Mouse (Mus musculus): ENCODE data around the gene Dtx2. TPM values are rescaled to one million over a fixed set of nuclear protein-coding genes. Genes with fewer than 3 reads are reported as not detected.

Gene Dtx2
- polyA plus RNA-seq, 1 experiment from 2014 or later: 25.6 TPM

GRCm38 (mm10) chr5:136077001-136077550, 82.5 kb downstream of the Dtx2 start:
- Histone ChIP-seq H3K27me3 (no peaks in the 10 kb centered on the region), H3K9me3 (no peaks in the 10 kb centered on the region), H3K36me3 (no peaks in the 10 kb centered on the region), H3K4me3 (no peak overlapping the region), H3K27ac (replicated peaks) (no peak overlapping the region), H3K4me1 (replicated peaks) (peaks cover 13% of the 10 kb centered on the region), H3K4me2 (no peak overlapping the region), H3K9ac (no peak overlapping the region)
- ATAC-seq (ENCODE audit: low read depth): no peak
- 88% methylated on average over 9 of the region's 9 CpGs for WGBS

- no peaks in the 10 kb centered on the region for H3K27me3 ChIP-seq
- no peak overlapping the region for H3K4me3 ChIP-seq
- H3K27ac ChIP-seq (replicated peaks): no peak overlapping the region
- WGBS: 88% methylated on average over 5 of the region's 5 CpGs
- peaks cover 10% of the 10 kb centered on the region for H3K4me1 ChIP-seq (replicated peaks)
- H3K4me2 ChIP-seq: no peak overlapping the region
- no peaks in the 10 kb centered on the region for H3K36me3 ChIP-seq
- no peak for ATAC-seq (ENCODE audit: low read depth)
- no peaks in the 10 kb centered on the region for H3K9me3 ChIP-seq
- H3K9ac ChIP-seq: no peak overlapping the region
These were observed 83.5 kb downstream of the Dtx2 start for GRCm38 (mm10) chr5:136078136-136078535.

GRCm38 (mm10) chr5:136082345-136082744, 87.7 kb downstream of the Dtx2 start:
- WGBS: 82% methylated on average over 4 of the region's 4 CpGs

More at GRCm38 (mm10) chr5:136082345-136082744, 87.7 kb downstream of the Dtx2 start:
- no peaks in the 10 kb centered on the region for H3K36me3 ChIP-seq
- ATAC-seq (ENCODE audit: low read depth): no peak
- peaks cover 30% of the 10 kb centered on the region for H3K4me1 ChIP-seq (replicated peaks)
- H3K27ac ChIP-seq (replicated peaks): no peak overlapping the region
- H3K4me2 ChIP-seq: no peak overlapping the region
- H3K4me3 ChIP-seq: no peak overlapping the region
- H3K27me3 ChIP-seq: peaks cover 7% of the 10 kb centered on the region; the same call in 1 of the 2 replicates
- H3K9ac ChIP-seq: no peak overlapping the region
- no peaks in the 10 kb centered on the region for H3K9me3 ChIP-seq

Other genes starting within 250 kb of the Dtx2 start
- 0.68 TPM in 1 of 2 replicates, not detected in the other for gene Styxl1, start 216.4 kb upstream of the Dtx2 start, polyA plus RNA-seq (2015; fragmentation: Nextera tagmentation; extraction: Ambion mirVana)
- gene Mdh2, start 216.3 kb upstream of the Dtx2 start, polyA plus RNA-seq (2015; fragmentation: Nextera tagmentation; extraction: Ambion mirVana): 607 and 633 TPM in 2 replicates
- 77.2 and 85.9 TPM in 2 replicates for gene Srrm3, start 187.9 kb upstream of the Dtx2 start, polyA plus RNA-seq (2015; fragmentation: Nextera tagmentation; extraction: Ambion mirVana)
- 15.8 and 19.3 TPM in 2 replicates for gene Hspb1, start 106.9 kb upstream of the Dtx2 start, polyA plus RNA-seq (2015; fragmentation: Nextera tagmentation; extraction: Ambion mirVana)
- 665 and 740 TPM in 2 replicates for gene Ywhag, start 60.2 kb upstream of the Dtx2 start, polyA plus RNA-seq (2015; fragmentation: Nextera tagmentation; extraction: Ambion mirVana)
- 0.79 and 1.9 TPM in 2 replicates for gene Ssc4d, start 20.3 kb upstream of the Dtx2 start, polyA plus RNA-seq (2015; fragmentation: Nextera tagmentation; extraction: Ambion mirVana)
- gene Zp3, start 14.7 kb upstream of the Dtx2 start, polyA plus RNA-seq (2015; fragmentation: Nextera tagmentation; extraction: Ambion mirVana): 0.14 TPM in 1 of 2 replicates, not detected in the other
- gene Upk3b, start 43.7 kb downstream of the Dtx2 start, polyA plus RNA-seq (2015; fragmentation: Nextera tagmentation; extraction: Ambion mirVana): 0.14 and 0.20 TPM in 2 replicates
- gene Upk3bl, start 59.7 kb downstream of the Dtx2 start, polyA plus RNA-seq (2015; fragmentation: Nextera tagmentation; extraction: Ambion mirVana): 0.63 TPM in 1 of 2 replicates, not detected in the other
- gene Rasa4, start 89.1 kb downstream of the Dtx2 start, polyA plus RNA-seq (2015; fragmentation: Nextera tagmentation; extraction: Ambion mirVana): 19.7 and 19.9 TPM in 2 replicates
- gene Polr2j, start 121.8 kb downstream of the Dtx2 start, polyA plus RNA-seq (2015; fragmentation: Nextera tagmentation; extraction: Ambion mirVana): 210 and 232 TPM in 2 replicates
- 25.0 and 25.6 TPM in 2 replicates for gene Lrwd1, start 141.3 kb downstream of the Dtx2 start, polyA plus RNA-seq (2015; fragmentation: Nextera tagmentation; extraction: Ambion mirVana)
- gene Alkbh4, start 141.3 kb downstream of the Dtx2 start, polyA plus RNA-seq (2015; fragmentation: Nextera tagmentation; extraction: Ambion mirVana): 21.1 and 22.4 TPM in 2 replicates
- gene Orai2, start 175.9 kb downstream of the Dtx2 start, polyA plus RNA-seq (2015; fragmentation: Nextera tagmentation; extraction: Ambion mirVana): 29.1 and 33.7 TPM in 2 replicates
- gene Prkrip1, start 204.2 kb downstream of the Dtx2 start, polyA plus RNA-seq (2015; fragmentation: Nextera tagmentation; extraction: Ambion mirVana): 58.8 and 69.0 TPM in 2 replicates

All from neural tube, embryonic 13.5 days (tissue).